Mouse (Mus musculus): ENCODE results near the gene Zmynd10.
A peak's percentile ranks its signal among the peaks of the same experiment; 100 is the strongest.

Zmynd10 gene

DNA sequence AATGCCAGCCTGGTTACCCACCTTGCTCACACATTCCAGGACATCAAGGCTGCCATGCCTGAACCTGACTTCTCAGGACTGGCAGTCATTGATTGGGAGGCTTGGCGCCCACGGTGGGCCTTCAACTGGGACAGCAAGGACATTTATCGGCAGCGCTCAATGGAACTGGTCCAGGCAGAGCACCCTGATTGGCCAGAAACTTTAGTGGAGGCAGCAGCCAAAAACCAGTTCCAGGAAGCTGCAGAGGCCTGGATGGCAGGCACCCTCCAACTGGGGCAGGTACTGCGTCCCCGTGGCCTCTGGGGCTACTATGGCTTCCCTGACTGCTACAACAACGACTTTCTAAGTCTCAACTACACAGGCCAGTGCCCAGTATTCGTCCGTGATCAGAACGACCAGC, 30.8 kb downstream of the Zmynd10 start:
- no peak for ATAC-seq (ENCODE audit: insufficient number of reproducible peaks, low FRiP score, low TSS enrichment)

DNA sequence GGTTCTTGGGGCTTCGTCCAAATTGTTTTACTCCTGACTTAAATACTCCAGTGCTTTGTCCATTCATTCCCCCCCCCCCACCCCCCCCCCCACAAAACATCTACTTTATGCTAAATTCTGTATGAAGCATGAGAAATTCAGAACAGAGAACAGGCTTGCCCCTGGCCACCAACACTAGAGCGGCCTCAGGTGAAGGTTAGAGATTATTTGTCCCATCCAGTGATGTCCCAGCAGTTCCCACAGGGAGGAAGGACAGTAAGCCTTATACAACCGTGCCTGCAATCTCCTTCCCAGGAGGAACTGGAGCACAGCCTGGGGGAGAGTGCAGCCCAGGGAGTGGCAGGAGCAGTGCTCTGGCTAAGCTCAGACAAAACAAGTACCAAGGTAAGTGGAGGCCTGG, 31.5 kb downstream of the Zmynd10 start, which contains the start of gene Naa80:
Gene Naa80 (plus strand): TSS at position 301 of the 400 bp plus-strand sequence.
- no peak for ATAC-seq (ENCODE audit: insufficient number of reproducible peaks, low FRiP score, low TSS enrichment)

DNA sequence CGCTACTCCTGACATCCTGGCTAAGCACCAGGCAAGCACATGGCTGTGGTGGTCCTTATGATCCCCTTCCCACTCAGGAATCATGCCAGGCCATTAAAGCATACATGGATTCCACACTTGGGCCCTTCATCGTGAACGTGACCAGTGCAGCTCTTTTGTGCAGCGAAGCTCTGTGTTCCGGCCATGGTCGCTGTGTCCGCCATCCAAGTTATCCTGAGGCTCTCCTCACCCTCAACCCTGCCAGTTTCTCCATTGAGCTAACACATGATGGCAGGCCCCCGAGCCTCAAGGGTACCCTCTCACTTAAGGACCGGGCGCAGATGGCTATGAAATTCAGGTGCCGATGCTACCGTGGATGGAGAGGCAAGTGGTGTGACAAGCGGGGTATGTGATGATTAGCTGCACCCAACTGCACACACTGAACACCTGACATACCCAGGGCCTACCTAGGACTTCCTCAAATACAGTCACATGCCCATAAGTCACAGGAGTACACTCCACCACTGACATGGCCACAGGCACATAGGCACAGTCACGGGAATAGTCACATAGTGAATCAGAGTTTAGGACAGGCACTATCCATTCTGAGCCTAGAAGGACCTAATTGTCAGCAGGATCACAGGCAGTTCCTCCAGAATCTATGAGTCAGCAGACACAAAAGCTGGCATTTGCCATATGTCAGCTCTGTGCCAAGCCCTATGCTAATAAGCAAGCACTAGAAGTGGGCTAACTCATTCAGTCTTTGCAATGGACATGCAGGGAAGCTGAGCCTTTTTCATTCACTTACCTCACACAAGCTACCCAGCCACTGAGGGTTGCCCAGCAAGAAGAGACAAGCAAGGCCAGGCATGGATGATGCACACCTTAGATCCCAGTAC, 32.2 kb downstream of the Zmynd10 start:
- ATAC-seq (ENCODE audit: insufficient number of reproducible peaks, low FRiP score, low TSS enrichment): no peak

DNA sequence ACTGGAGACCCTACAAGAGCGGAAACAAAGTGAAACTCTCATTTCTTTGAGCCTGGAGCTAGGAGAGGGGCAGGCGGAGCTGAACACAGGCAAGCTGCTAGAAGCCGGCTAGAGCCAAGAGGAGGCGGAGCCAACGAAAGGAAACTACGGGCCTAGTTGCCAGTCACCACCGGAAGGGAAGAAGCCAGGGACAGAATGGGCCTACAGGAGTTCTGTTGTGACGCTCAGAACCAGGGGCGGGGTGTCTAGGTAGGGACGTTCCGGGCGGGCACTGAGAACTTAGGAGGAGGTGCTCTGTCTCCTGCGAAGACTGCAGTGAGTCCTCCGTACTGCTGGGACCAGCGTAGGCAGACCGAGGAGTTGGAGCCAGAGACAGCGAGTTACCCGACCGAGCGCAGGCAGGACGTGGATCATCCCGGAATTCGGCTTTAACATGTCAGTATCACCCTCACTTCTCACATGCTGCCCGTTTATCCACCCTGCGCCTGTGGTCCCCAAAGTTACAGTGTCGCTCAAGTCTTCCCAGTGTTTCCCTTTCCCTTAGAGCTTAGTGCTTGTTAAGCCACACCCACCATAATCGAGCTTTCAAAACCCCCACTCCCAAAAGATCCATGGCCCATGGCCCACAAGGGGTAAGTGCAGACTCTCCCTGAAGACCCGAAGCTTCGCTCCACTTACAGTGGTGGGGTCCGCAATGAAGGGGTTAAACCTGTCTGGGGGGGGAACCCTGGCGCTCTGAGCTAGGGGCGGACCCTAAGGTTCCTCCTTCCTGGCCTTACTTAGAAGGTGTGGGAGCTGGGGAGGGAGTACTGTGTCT, 33.6 kb downstream of the Zmynd10 start, which contains the start of gene Hyal3:
Gene Hyal3 (plus strand): TSS at position 318 of the 817 bp plus-strand sequence.
- ATAC-seq (ENCODE audit: insufficient number of reproducible peaks, low FRiP score, low TSS enrichment): peak; percentile 68

DNA sequence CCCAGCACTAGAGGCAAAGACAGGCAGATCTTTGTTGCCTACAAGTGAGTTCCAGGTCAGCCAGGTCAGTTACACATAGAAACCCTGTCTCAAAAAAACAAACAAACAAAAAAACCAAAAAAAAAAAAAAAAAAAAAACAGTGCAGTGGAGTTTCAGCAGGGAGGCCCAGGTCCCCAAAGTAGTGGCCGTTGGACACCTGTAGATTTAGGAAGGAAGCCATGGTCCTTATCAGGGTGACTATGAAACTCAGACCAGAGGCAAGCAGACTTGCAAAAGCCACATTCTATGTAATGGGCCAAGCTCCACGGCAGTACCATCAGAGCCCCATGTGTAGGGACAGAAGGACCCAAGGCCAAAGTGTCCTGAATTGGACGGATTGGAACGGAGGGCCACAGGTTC, 34.5 kb downstream of the Zmynd10 start:
- ATAC-seq (ENCODE audit: insufficient number of reproducible peaks, low FRiP score, low TSS enrichment): no peak

DNA sequence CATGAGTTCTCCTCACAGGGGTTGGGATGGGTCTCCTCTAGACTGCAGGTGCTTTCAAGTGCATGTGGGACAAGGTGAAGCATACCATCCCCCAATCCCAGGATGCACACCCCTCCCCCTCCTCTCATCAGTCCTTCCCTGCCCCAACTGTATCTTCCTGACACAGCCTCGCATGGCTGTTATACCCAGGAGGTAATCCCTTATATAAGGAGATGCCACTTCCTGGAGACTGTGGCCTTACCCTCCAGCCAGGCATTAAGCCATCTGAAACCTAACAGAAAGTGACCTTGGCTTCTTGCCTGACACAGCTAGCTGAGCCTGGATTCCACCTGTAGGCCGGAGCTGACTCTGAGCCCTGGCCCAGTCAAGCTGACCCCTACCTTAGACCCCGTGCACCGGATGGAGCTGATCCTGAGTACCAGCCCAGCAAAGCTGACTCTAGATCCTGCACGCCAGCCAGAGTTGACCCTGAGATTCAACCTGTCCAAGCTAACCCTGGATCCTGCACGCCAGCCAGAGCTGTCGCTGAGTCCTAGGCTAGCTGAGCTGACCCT, 35.5 kb downstream of the Zmynd10 start:
- no peak for ATAC-seq (ENCODE audit: insufficient number of reproducible peaks, low FRiP score, low TSS enrichment)

DNA sequence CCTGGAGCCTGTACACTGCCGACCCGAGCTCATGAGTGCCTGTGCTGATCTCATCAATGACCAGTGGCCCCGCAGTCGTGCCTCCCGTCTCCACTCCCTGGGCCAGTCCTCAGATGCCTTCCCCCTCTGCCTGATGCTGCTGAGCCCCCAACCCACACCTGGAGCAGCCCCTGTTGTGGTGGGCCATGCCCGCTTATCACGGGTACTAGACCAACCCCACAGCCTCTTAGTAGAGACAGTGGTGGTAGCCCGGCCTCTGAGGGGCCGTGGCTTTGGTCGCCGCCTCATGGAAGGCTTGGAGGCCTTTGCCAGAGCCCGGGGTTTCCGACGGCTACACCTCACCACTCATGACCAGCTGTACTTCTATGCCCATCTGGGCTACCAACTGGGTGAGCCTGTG, 36.1 kb downstream of the Zmynd10 start:
- ATAC-seq (ENCODE audit: insufficient number of reproducible peaks, low FRiP score, low TSS enrichment): no peak

DNA sequence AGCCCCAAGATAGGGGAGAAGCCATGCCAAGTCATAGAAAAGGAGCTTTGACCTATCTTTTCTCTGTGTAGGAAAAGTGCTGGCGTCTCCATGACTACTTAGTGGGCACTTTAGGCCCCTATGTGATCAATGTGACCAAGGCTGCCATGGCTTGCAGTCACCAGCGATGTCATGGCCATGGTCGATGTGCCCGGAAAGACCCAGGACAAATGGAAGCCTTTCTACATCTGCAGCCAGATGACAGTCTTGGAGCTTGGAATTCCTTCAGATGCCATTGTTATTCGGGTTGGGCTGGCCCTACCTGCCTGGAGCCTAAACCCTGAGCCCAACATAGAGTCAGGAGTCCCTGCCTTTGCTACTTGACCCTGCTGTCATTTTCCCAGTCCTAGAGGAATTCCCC, 39.4 kb downstream of the Zmynd10 start:
- ATAC-seq (ENCODE audit: insufficient number of reproducible peaks, low FRiP score, low TSS enrichment): no peak

DNA sequence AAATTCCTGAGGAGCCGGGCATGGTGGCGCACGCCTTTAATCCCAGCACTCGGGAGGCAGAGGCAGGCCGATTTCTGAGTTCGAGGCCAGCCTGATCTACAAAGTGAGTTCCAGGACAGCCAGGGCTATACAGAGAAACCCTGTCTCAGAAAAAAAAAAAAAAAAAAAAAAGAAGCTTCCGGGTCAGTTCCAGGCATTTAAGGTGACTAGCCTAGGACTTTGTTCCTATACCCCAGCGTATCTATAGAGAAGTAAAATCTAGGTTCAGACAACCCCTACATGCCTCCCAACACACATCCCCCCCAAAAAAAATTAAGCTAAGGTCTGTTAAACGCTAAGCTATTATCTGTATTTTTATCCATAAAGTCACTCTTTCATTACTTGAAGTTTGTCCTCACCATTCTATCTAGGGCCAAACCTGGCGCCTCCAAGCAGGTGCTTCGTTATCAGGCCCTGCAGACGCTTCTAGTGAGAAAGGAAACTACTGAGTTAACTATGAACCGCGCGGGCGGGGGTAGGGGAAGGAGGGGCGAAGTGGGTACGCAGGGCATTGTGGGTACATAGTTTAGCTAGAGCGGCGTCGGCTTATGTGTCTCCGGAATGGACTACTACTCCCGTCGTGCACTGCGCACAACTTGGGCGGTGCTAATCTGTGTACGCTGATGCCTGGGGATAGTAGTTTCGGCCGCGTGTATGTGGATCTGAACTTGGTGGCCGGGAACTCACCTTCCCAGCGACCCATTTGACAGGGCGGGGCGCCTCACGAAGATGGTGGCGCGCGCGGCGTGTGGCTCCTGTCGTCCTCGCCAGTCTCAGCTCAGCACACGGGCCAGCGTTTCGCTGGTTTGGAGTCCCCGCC, 40.1 kb downstream of the Zmynd10 start, which contains the start of gene Ifrd2:
Gene Ifrd2 (plus strand): TSS at position 669 of the 859 bp plus-strand sequence.
- ATAC-seq (ENCODE audit: insufficient number of reproducible peaks, low FRiP score, low TSS enrichment): peak; percentile 92

DNA sequence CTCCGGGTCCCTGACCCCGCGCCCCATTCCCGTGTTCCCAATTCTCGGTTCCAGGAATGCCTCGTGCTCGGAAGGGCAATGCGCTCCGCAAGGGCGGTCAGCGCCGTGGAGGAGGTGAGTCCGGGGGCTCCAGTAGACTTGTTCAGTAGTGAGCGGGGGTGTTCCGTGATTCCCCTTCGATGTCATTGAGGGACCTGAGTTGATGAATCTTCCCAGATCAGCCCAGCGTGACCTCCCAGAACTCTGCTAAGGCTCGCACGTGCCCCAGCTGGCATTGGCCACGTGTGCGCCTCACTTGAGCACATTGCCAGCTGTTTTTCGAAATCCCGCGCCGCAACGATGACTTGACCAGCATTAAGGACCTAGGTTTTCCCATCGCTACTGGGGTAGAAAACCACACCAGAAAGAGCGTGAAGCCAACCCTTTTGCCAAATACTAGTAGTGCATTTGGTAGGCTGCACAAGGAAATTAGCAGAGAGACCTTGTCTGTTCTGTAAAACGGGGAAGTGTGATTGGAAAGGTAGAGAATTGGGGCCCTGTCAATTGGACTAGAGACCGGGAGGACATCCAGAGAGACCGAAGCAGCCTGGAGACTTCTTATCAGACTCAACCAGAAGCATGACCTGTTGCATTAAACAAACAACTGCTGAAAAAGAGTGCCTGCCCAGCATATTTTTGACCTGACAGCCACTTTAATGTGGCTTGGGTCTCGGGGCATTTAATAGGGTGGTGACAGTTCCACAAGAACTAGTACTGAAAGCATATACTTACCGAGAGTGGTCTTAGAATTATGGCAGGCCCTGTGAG, 40.9 kb downstream of the Zmynd10 start:
- ATAC-seq (ENCODE audit: insufficient number of reproducible peaks, low FRiP score, low TSS enrichment): no peak

DNA sequence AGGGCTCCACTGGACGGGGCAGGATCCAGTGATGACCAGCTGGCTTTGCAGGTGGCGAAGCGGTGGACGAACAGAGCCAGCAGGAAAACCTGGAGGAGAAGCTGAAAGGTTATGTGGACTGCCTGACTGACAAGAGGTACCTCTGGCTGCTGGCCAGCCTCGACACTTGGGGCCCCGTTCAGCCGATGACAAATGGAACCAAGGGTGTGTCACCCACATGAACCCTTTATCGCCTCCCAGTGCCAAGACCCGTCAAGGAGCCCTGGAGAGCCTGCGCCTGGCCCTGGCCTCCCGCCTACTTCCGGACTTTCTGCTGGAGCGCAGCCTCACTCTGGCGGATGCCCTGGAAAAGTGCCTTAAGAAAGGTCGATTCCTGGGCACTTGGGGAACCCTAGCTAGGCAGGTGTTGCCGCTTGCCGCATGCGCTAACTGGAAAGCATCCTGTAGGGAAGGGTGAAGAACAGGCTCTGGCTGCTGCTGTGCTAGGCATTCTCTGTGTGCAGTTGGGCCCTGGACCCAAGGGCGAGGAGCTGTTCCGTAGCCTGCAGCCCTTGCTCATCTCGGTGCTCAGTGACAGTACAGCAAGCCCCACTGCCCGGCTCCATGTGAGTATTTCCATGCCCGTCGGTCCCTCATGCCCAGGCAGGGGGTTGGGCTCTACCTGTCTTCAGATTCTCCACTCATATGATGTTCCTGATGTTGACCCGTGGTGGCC, 43.1 kb downstream of the Zmynd10 start:
- ATAC-seq (ENCODE audit: insufficient number of reproducible peaks, low FRiP score, low TSS enrichment): no peak

DNA sequence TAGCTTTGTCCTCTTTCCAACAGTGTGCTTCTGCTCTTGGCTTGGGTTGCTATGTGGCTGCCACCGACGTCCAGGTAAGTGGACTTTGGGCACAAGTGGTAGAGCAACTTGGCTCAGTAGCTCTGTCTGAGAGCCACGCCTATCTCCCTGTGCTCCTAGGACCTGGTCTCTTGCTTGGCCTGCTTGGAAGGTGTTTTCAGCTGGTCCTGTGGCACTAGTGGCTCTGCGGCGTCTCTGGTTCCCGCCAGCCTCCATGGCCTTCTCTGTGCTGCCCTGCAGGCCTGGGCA, 43.6 kb downstream of the Zmynd10 start:
- no peak for ATAC-seq (ENCODE audit: insufficient number of reproducible peaks, low FRiP score, low TSS enrichment)

DNA sequence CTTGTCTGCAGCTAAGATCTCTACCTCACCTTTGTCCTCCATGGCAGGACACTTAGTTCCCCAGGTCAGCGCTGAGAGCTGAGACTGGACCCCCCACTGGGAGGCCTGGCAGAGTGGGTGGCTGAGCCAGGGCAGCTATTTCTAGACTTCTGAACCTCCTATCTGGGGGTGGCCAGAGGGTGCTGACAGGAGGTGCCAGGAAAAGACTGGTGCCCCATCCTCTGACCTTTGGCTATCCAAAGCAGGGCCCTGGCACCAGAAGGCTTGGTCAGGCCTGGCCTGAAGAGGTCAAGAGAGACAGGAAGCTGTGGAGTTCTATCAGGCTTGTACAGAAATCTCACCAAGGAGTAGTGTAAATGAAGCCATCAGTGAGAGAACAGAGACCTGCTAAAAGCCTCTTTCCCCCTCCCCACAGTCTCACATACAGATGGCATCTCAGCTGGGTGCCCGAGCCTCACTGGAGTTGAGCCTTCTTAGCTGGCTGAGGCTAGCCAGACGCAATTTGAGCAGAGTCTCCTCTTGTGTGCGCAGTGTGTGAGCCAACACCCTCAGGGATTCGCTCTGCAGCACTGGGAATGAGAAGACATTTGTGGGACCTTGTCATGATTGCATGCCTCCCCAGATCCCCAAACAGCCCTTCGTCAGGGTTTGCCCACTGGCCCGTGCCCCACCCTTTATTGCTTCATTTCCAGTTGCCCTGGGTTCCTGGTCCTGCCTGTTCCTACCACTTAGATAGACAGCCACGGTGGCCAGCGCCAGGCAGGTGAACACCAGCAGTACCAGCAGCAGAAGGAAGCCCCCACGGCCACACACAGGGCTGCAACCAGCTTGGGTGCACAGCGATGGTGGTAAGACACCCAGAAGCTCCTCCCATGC, 46.2 kb downstream of the Zmynd10 start:
- ATAC-seq (ENCODE audit: insufficient number of reproducible peaks, low FRiP score, low TSS enrichment): peak; percentile 69; the same call in 1 of the 2 replicates

DNA sequence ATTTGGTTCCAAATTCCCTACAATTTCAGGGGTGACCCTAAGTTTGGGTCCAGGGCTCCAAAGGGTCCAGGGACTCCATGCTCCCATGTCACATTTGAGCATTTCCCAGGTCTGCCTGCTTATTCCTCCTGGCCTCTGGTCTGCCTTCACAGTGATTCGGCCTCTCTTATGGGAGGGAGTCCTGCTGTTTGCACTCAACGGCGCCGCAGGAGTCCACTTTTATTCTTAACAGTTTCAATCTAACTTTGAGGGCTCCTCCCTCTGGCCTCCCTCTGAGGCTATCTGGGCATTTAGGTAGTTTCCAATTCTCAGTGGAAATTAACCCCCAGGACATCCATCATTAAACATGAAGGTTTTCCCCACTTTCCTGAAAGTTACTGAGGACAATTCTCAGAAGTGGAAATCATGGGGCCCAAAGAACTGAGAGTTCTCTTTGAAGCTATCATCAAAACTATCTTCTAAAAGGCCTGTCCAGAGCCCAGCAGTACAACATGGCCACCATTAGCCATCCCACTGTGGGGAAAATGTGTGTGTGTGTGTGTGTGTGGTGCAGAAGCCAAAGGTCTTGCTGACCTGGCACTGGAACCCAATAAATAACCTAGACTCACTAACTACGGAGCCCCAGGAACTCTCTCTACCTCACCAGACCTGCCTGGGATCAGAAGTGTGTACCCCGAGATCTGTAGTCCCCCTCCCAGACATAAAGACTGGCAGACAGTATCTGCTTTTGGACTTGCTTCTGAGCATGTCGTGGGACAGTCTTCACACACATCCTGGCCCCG, 47.4 kb downstream of the Zmynd10 start:
- ATAC-seq (ENCODE audit: insufficient number of reproducible peaks, low FRiP score, low TSS enrichment): no peak

DNA sequence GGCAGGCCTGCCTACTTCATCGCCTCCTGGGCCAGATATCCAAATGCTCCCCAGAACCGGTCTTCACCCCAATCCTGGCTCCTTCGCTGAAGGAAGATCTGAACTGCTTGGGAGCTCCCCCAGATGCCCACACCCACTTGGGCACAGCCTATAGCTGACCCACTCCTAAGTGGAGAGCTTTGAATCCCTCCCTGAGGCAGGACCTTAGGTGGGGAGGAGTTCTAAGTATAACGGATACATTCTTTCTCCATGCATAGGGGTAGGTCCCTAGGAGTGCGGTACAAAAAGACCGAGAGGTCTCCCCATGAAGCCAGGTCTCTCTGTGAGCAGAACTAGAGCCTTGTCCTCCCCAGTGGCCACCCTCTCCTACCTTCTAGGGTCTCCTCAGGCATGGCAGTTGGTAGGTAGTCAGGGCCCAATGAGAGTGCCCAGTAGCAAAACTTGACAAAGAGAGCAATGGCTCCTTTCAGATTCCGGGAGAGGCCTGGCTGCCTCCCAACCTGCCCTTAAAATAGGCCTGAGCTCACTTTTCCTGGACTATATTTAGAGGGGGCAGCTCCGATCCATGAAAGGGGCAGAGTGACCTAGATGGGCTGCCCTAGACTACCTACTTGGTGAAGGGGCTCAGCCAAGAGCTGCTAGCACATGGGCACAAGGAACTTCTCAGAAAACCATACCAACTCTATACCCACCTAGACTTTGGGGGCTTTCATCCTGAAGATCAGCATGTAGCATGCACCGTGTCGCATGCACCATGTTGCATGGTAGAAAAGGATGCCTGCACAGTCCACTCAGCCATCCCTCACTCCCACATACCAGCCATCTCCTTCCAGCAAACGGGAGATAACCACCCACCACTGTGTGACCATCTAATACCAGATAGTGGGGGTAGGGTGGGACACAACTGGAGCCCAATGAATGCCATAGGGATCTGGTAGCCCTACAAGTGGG, 49.8 kb downstream of the Zmynd10 start:
- ATAC-seq (ENCODE audit: insufficient number of reproducible peaks, low FRiP score, low TSS enrichment): no peak

DNA sequence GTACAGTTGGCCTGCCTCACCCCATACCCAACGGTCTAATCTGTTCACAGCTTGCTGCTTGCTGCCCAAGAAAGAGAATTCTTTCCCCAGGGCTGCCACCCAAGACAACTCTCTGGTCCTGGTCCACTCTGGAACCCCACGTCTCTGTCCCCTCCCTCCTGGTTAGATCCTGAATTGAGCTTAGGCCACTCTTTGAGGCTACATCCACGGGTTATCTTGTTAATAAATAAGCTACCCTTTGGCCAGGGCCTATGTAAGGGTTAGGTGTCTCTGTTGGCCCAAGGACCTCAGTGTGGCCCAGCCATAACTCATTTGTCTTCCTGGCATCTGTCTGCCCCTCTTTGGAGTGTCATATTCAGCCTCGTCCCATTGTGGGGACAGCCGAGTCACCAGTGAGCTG, 51.3 kb downstream of the Zmynd10 start:
- ATAC-seq (ENCODE audit: insufficient number of reproducible peaks, low FRiP score, low TSS enrichment): no peak

Measured in cerebellum, adult (tissue).